Mouse (Mus musculus): ENCODE measurements around the gene Trank1. TPM values are rescaled to one million over a fixed set of nuclear protein-coding genes. Genes with fewer than 3 reads are reported as not detected.

The Trank1 gene
- polyA plus RNA-seq (2012; rRNA removed): 205 and 208 TPM in 2 replicates

GRCm38 (mm10) chr9:111311031-111311842 lies at the start of gene Trank1:
Gene Trank1 (plus strand): TSS chr9:111311739.

GRCm38 (mm10) chr9:111271434-111272160 lies 39.9 kb upstream of the Trank1 start, which contains the start of the genes Mlh1 and Epm2aip1:
Gene Mlh1 (minus strand): TSS chr9:111271791.
Gene Epm2aip1 (plus strand): TSS chr9:111271929.

GRCm38 (mm10) chr9:111438904-111439835 lies 127.6 kb downstream of the Trank1 start, which contains the start of gene Dclk3:
Gene Dclk3 (plus strand): TSS chr9:111439081.

Other genes with a start within 250 kb of the Trank1 start
- 44.5 and 49.4 TPM in 2 replicates for gene Lrrfip2, start 194.1 kb upstream of the Trank1 start, polyA plus RNA-seq (2012; rRNA removed)
- 38.1 and 41.5 TPM in 2 replicates for gene Mlh1, start 39.9 kb upstream of the Trank1 start, polyA plus RNA-seq (2012; rRNA removed)
- 67.8 and 71.7 TPM in 2 replicates for gene Epm2aip1, start 39.8 kb upstream of the Trank1 start, polyA plus RNA-seq (2012; rRNA removed)
- 10.2 and 11.4 TPM in 2 replicates for gene Dclk3, start 127.3 kb downstream of the Trank1 start, polyA plus RNA-seq (2012; rRNA removed)

Data from central nervous system, embryonic 18 days (tissue).